Mouse (Mus musculus): ENCODE results near the gene Atp1a2. TPM values are rescaled to one million over a fixed set of nuclear protein-coding genes. Genes with fewer than 3 reads are reported as not detected.

Gene Atp1a2
- polyA plus RNA-seq, 1 experiment from 2014 or later, result 14.9 TPM

DNA sequence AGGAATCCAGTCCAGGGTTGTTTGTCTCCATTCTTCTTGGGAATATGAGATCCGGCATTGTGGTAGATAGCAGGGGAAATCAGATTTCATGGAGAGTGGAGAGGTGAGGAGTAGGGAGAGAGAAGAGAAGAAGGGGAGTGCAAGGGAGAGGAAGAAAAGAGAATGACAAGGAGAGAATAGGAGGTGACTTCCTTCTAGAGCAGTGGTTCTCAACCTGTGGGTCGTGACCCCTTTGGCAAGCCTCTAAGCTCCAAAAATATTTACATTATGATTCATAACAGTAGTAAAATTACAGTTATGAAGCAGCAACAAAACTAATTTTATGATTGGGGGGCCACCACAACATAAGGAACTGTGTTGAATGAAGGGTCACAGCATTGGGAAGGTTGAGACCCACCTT is 35.1 kb upstream of the Atp1a2 start:
- H3K4me2 ChIP-seq (replicated peaks), result no peak overlapping the region
- H3K36me3 ChIP-seq, result no peaks in the 10 kb centered on the region
- H3K4me3 ChIP-seq, result no peak overlapping the region
- ATAC-seq (ENCODE audit: low FRiP score, low read depth), result no peak
- no peak overlapping the region for H3K9ac ChIP-seq
- peaks cover 10% of the 10 kb centered on the region; the same call in 1 of the 2 replicates for H3K4me1 ChIP-seq
- 0 out of 2 replicates have a peak, but pooled peaks cover 6% of the 10 kb centered on the region for H3K27me3 ChIP-seq (replicated peaks)
- no peak overlapping the region for H3K27ac ChIP-seq
- H3K9me3 ChIP-seq, result no peaks in the 10 kb centered on the region
- 81% methylated on average over 2 of the region's 2 CpGs for WGBS

DNA sequence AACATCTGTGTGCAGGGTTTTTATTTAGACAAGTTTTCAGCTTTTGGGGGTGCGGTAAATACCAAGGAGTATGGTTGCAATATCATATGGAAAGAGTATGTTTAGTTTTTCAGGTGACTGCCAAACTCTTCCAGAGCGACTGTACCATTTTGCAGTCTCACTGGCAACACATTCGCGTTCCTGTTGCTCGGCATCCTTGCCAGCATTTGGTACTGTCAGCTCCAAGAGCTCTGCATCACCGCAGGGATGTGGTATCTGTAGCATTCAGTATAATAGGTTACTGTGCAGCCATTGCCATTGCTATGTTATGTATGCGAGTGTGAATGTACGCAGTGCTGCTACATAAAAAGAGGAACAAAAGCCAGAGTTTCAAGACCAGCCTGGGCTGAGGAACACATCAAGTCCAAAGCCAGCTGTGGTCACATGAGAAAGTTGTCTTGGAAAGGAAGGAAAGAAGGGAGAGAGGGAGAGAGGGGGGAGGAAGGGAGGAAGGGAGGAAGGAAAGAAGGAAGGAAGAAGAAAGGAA is 33.6 kb upstream of the Atp1a2 start:
- ATAC-seq (ENCODE audit: low FRiP score, low read depth), result no peak
- 67% methylated on average over 8 of the region's 8 CpGs for WGBS
- H3K4me2 ChIP-seq (replicated peaks), result no peak overlapping the region
- H3K36me3 ChIP-seq, result no peaks in the 10 kb centered on the region
- peaks cover 14% of the 10 kb centered on the region for H3K27me3 ChIP-seq (replicated peaks)
- H3K4me1 ChIP-seq, result peaks cover 13% of the 10 kb centered on the region; the same call in 1 of the 2 replicates
- no peak overlapping the region for H3K4me3 ChIP-seq
- no peak overlapping the region for H3K9ac ChIP-seq
- H3K9me3 ChIP-seq, result no peaks in the 10 kb centered on the region
- H3K27ac ChIP-seq, result no peak overlapping the region

DNA sequence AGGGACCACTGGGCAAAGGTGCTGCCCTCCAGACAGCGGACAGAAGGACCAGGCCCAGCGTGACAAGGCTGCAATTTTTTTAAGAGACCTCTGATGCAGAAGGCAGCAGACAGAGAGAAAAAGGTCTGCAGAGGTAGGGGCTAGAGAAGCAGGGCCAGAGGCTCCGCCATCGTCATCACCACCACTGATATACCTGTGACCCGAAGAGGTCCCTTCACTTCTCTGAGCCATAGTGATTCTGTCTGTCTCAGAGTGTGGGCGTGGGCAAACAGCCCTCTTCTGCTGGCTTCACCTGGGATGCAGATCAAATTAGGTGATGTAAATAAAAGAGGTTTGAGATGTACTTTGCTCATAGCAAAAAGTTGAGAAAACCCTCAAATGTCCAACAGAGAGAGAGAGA is 31.8 kb upstream of the Atp1a2 start:
- Histone ChIP-seq H3K36me3 (no peaks in the 10 kb centered on the region), H3K9me3 (no peaks in the 10 kb centered on the region), H3K9ac (peak overlapping the region; percentile 26; the same call in 1 of the 2 replicates), H3K4me2 (replicated peaks) (peak overlapping the region; percentile 52), H3K4me3 (no peak overlapping the region), H3K27ac (no peak overlapping the region), H3K4me1 (peaks cover 23% of the 10 kb centered on the region; the same call in 1 of the 2 replicates), H3K27me3 (replicated peaks) (peaks cover 22% of the 10 kb centered on the region)
- 76% methylated on average over 6 of the region's 6 CpGs for WGBS
- no peak for ATAC-seq (ENCODE audit: low FRiP score, low read depth)

DNA sequence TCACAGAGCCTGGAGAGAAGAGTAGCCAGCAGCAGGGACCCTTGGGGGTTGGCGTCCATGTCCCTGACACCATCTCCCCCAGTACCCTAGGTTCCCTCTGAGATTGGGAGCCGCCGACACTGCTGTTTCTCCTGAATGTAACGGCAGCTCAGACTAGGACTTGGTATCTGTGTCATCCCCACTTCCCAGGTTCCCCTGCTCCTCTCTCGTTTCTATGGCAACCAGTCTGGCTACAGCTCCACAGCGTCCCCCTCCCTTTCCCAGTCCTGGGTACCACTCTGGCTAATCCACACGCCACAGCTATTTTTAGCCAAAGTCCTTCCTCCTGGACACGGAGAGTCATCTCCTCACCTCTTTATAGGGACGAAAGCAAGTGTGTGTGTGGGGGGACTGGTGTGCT is 31.3 kb upstream of the Atp1a2 start, which contains the start of gene Kcnj9:
TSS of gene Kcnj9 (minus strand) at position 188 of the 400 bp plus-strand sequence.
- peaks cover 22% of the 10 kb centered on the region for H3K27me3 ChIP-seq (replicated peaks)
- H3K9me3 ChIP-seq, result no peaks in the 10 kb centered on the region
- ATAC-seq (ENCODE audit: low FRiP score, low read depth), result peak; percentile 76
- peaks cover 26% of the 10 kb centered on the region; the same call in 1 of the 2 replicates for H3K4me1 ChIP-seq
- peak within 1 kb of the TSS; percentile 52 for H3K4me2 ChIP-seq (replicated peaks)
- 27% methylated on average over 9 of the region's 9 CpGs for WGBS
- H3K36me3 ChIP-seq, result no peaks in the 10 kb centered on the region
- peak within 1 kb of the TSS; percentile 26; the same call in 1 of the 2 replicates for H3K9ac ChIP-seq
- no peak within 1 kb of the TSS for H3K4me3 ChIP-seq
- H3K27ac ChIP-seq, result no peak within 1 kb of the TSS

DNA sequence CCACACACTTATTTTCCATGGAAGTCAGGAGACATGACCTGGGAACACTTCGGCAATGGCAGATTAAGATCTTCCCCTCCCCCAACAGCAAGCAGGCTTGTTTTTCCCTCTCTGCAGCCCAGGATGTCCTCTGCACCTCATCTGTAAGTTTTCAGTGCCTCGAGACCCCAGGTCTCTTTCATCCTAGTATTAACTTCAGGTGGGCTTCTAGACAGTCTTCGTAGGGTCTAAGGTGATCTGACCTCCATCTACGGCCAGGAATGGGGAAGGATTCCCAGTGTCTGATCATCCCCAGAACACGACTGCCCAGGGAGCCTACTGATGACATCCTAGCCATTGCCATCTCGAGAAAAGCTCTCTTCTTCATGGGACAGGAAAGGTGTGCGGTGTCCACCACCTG is 30.6 kb upstream of the Atp1a2 start:
- Histone ChIP-seq H3K4me2 (replicated peaks) (peak overlapping the region; percentile 52; the same call in 1 of the 2 replicates), H3K27ac (no peak overlapping the region), H3K4me3 (no peak overlapping the region), H3K9me3 (no peaks in the 10 kb centered on the region), H3K27me3 (replicated peaks) (peaks cover 22% of the 10 kb centered on the region), H3K36me3 (no peaks in the 10 kb centered on the region), H3K4me1 (peaks cover 28% of the 10 kb centered on the region; the same call in 1 of the 2 replicates), H3K9ac (no peak overlapping the region)
- WGBS, result 85% methylated on average over 7 of the region's 7 CpGs
- no peak for ATAC-seq (ENCODE audit: low FRiP score, low read depth)

DNA sequence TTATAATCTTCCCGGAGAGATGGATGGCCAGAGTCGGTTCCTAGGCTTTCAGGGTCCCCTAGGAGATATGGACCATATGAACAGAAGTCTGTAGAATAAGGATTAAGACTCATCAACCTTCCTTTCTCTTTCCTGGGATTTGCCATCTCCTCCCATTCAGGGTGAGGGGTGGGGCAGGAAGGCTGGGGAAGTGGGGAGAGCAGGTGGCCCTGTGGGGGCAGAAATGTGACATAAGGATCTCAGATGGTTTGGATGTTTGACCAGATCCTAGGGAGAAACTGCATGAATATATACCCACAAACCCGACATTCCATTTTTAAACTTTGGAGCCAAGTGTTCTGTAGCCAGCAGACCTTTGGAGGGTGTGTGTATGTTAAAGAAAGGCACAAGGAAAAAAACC is 30.2 kb upstream of the Atp1a2 start:
- H3K4me3 ChIP-seq, result no peak overlapping the region
- no peaks in the 10 kb centered on the region for H3K9me3 ChIP-seq
- H3K36me3 ChIP-seq, result peaks cover 3% of the 10 kb centered on the region; the same call in 1 of the 2 replicates
- ATAC-seq (ENCODE audit: low FRiP score, low read depth), result no peak
- H3K27me3 ChIP-seq (replicated peaks), result peaks cover 22% of the 10 kb centered on the region
- H3K4me2 ChIP-seq (replicated peaks), result no peak overlapping the region
- no peak overlapping the region for H3K27ac ChIP-seq
- no peak overlapping the region for H3K9ac ChIP-seq
- peaks cover 32% of the 10 kb centered on the region; the same call in 1 of the 2 replicates for H3K4me1 ChIP-seq
- 86% methylated on average over 3 of the region's 3 CpGs for WGBS

DNA sequence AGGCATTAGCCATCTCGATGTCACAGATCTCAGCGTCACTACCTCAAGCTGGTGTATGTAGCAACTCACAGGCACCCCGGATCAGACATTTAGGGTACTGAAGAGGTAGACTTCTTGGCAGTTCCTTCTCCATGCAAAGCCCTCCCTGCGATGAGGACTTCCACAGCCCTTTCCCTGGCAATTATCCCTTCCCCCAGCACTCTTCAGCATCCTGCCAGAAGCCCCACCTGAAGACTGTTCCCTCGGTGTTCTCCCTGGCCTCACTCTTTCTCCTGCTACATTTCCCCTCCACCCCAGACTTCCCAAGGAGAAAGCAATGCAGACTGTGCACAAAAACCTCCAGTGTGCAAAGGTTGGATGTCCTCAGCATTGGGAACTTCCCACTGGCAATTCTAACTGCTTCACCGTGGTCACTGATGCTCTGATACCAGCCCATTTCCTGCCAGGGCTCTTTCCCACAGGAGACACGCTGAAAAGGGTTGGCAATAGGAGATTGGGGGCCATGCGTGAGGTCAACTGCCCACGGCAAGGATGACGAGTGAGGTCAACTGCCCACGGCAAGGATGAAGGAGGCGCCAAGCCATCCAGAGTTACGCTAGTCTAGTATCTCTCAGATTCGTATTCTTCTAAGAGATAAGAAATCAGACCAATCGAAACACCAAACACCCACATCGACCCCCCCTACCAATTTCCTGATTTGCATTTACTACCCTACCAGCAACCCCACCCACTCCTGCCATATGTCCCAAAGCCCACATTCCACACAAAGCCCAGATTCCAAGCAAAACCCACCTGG is 29.5 kb upstream of the Atp1a2 start:
- Histone ChIP-seq H3K4me3 (no peak overlapping the region), H3K4me1 (peaks cover 38% of the 10 kb centered on the region; the same call in 1 of the 2 replicates), H3K27ac (no peak overlapping the region), H3K9ac (no peak overlapping the region), H3K4me2 (replicated peaks) (no peak overlapping the region), H3K27me3 (replicated peaks) (peaks cover 22% of the 10 kb centered on the region), H3K9me3 (no peaks in the 10 kb centered on the region), H3K36me3 (peaks cover 4% of the 10 kb centered on the region; the same call in 1 of the 2 replicates)
- no peak for ATAC-seq (ENCODE audit: low FRiP score, low read depth)
- WGBS, result 90% methylated on average over 16 of the region's 16 CpGs

DNA sequence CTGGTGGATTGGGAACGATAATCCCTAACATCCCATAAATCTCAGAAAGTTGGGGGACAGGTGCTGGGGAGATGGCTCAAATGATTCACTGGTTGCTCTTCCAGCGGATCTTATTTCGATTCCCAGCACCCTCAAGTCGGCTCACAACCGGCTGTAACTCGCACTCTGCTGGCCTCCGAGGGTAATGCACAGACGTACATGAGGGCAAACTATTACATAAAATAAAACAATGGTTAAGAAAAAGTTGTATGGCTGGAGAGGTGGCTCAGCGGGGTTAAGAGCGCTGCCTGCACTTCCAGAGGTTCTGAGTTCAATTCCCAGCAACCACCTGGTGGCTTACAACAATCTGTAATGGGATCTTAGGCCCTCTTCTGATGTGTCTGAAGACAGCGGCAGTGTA is 28.8 kb upstream of the Atp1a2 start:
- Histone ChIP-seq H3K4me1 (peaks cover 39% of the 10 kb centered on the region; the same call in 1 of the 2 replicates), H3K36me3 (peaks cover 4% of the 10 kb centered on the region; the same call in 1 of the 2 replicates), H3K9me3 (no peaks in the 10 kb centered on the region), H3K27me3 (replicated peaks) (peaks cover 22% of the 10 kb centered on the region), H3K27ac (no peak overlapping the region), H3K4me3 (peak overlapping the region; percentile 37; the same call in 1 of the 2 replicates), H3K9ac (no peak overlapping the region), H3K4me2 (replicated peaks) (peak overlapping the region; percentile 79)
- 60% methylated on average over 11 of the region's 11 CpGs for WGBS
- ATAC-seq (ENCODE audit: low FRiP score, low read depth), result no peak

DNA sequence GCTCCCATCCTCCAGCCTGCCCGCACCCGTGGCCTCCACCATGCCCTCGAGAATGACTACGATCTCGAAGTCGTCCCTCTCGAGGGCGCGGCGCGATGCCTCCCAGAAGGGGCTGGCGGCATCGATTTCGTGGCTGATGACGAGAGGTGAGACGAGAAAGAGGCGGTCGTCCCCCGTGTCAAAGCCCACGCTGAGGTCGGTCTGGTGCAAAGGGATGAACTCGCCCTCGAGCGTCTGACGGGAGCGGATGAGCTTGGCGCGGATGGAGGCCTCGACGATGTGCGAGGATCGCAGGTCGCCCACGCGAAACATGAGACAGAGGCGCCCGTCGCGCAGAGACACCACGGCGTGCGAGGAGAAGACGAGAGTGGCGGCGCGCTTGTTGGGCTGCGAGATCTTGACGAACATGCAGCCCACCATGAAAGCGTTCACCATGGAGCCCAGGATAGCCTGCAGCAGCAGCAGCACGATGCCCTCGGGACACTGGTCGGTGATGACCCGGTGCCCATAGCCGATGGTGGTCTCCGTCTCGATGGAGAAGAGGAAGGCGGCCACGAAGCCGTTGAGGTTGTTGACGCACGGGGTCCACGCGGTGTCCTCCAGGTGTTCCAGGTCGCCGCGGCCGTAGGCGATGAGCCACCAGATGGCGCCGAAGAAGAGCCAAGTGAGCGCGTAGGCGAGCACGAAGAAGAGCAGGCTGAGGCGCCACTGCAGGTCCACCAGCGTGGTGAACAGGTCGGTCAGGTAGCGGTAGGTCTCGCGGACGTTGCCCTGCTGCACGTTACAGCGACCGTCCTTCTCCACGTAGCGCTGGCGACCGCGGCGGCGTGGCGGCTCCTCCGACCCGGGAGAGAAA is 28.0 kb upstream of the Atp1a2 start:
- Histone ChIP-seq H3K9ac (peak overlapping the region; percentile 56), H3K27ac (no peak overlapping the region), H3K9me3 (no peaks in the 10 kb centered on the region), H3K4me1 (peaks cover 40% of the 10 kb centered on the region), H3K4me2 (replicated peaks) (peak overlapping the region; percentile 79), H3K27me3 (replicated peaks) (peaks cover 22% of the 10 kb centered on the region), H3K36me3 (peaks cover 6% of the 10 kb centered on the region; the same call in 1 of the 2 replicates), H3K4me3 (peak overlapping the region; percentile 37)
- ATAC-seq (ENCODE audit: low FRiP score, low read depth), result peak; percentile 35
- WGBS, result 21% methylated on average over 94 of the region's 94 CpGs

DNA sequence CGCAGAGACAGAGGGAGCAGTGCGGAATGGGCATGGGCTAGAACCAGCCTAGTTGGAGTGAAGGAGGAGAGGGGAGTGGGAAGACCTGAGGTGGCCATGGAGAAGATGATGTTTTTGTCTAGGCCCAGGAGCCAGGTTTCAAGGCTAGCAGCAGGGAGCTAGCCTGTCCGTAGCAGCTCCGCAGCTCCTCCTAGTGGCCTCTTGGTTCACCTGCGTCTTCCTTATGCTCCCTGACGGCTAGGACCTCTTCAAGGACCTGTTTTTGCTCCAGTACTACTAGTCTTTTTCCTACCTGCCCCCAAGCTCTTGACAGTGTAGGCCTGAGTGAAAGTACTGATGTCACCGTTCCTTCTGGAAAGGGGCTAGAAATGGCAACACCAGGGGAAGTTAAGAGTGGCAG is 26.9 kb upstream of the Atp1a2 start:
- Histone ChIP-seq H3K9me3 (no peaks in the 10 kb centered on the region), H3K36me3 (peaks cover 10% of the 10 kb centered on the region), H3K27me3 (replicated peaks) (peaks cover 22% of the 10 kb centered on the region), H3K4me2 (replicated peaks) (no peak overlapping the region), H3K4me3 (no peak overlapping the region), H3K4me1 (peaks cover 52% of the 10 kb centered on the region), H3K27ac (no peak overlapping the region), H3K9ac (0 out of 2 replicates have a peak overlapping the region, but pooled peaks have one; percentile 26)
- ATAC-seq (ENCODE audit: low FRiP score, low read depth), result peak; percentile 27
- WGBS, result 11% methylated on average over 7 of the region's 7 CpGs

DNA sequence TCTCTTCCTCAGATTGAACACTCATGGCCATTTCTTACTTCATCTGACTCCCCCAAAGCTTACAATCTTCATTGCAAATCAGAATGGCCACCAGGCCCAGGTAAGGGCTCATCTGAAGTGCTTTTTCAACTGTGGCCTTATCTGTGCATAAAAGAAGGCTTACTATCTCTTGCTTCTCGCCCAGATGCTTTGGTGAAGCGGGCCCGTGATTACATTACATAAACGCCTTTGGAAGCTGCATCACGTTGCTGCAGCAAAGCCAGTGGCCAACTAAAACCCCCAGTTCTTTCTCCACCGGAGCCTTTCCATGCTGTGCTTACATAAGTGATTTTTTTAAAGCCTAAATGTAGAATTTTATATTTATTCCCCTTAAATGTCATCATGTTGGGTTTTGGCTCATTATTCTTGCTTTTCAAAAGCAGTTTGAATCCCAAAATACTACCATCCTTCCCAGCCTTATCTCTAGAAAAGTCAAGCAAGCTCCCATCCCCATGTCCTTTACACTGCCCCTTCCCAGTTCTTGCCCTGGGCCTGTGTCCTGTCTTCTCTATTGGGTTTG is 26.0 kb upstream of the Atp1a2 start:
- ATAC-seq (ENCODE audit: low FRiP score, low read depth), result no peak
- H3K36me3 ChIP-seq, result peaks cover 15% of the 10 kb centered on the region
- H3K27ac ChIP-seq, result no peak overlapping the region
- no peaks in the 10 kb centered on the region for H3K9me3 ChIP-seq
- no peak overlapping the region for H3K4me2 ChIP-seq (replicated peaks)
- no peak overlapping the region for H3K9ac ChIP-seq
- peaks cover 22% of the 10 kb centered on the region for H3K27me3 ChIP-seq (replicated peaks)
- H3K4me3 ChIP-seq, result no peak overlapping the region
- 69% methylated on average over 6 of the region's 6 CpGs for WGBS
- peaks cover 53% of the 10 kb centered on the region for H3K4me1 ChIP-seq
